Mouse (Mus musculus) testis, adult 10 weeks (tissue): ENCODE data around the gene Ifnk. TPM values are rescaled to one million over a fixed set of nuclear protein-coding genes. Genes with fewer than 3 reads are reported as not detected.

ENCODE experiments used
- polyA plus RNA-seq: library from polyadenylated mRNA; stranded (reverse); fragments of 350-450 nt; fragmentation: Illumina TruSeq; extraction: RNeasy Lipid Tissue Mini Kit (QIAGEN cat#74804); gene quantifications from one replicate; pipeline ENCODE4 v1.2.3, GENCODE M21; 2014; ENCODE audit warnings: low read depth, low replicate concordance

Gene Ifnk
- not detected for polyA plus RNA-seq

DNA sequence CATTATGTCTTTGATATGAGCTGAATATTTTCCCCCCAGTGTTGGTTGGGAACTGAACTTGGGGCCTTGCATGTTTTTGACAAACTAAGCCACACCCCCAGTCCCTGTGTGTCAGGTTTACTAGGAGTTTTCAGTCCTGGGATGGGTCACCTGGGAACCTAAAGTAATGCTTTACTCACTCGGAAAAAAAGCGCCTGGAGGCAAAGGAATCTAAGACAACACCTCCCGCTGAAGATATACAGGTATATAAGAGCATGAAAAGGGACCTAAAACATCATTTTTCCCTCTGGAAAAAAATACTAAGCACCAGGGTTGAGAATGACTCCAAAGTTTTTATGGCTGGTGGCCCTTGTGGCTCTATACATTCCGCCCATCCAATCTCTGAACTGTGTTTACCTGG lies at the start of gene Ifnk:
Gene Ifnk, plus strand, starts transcription at position 301 of the 400 bp plus-strand sequence.

DNA sequence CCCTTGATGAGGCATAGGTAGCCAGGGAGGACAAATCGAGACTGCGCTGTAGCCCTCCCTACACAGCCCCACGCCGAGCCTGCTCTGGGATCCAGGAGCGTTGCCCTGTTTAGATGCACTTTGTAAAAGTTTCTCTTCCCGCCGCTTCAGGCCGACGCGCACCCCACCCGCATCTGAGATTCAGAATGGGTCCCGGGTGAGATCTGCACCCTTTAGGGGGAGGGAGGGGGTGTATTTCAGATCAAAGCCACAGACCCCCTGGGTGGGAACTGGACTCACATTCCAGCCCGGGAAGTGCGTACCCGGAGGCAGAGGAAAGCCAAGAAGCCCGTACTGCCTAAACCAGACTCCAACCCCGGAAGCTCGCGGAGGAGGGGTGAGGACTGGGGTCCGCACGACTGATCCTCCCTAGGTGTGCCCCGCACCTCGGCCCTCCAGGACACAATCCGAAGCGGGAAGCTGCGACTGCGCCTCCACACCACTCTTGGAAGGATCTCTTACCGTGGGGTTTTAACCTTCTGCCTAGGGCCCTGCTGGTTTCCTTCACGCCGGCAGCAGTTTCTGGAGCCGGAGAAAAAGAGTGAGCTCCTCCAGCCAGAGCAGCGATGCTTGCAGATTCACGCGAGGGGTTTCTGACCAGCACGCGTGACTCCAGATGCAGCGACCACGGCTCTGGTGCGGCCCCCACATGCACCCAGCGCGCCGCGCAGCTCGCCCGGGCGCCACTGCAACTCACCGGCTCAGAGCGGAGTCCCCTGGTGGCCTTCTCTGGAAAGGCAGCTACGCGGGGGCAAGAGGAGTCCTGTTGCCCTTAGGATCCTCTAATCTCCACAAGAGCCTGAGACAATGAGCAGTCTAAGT lies 5.1 kb downstream of the Ifnk start, which contains the start of gene Mob3b:
Gene Mob3b, minus strand, starts transcription at position 734 of the 861 bp plus-strand sequence.

Other genes starting within 250 kb of the Ifnk start
- 1.1 TPM for gene Mob3b, start 5.4 kb downstream of the Ifnk start, polyA plus RNA-seq
- 28.9 TPM for gene C9orf72, start 74.1 kb downstream of the Ifnk start, polyA plus RNA-seq